Mouse (Mus musculus): Measurements from ENCODE around the gene Defb9.

- TF ChIP-seq CTCF (IDR thresholded peaks at IDR 0.05; ENCODE audit: insufficient read depth, low read depth, low read length) (no peak), POLR2A (IDR thresholded peaks at IDR 0.05; ENCODE audit: insufficient read depth, low read depth, low read length) (no peak)
These were observed 27.3 kb upstream of the Defb9 start for GRCm38 (mm10) chr8:21912554-21912953.
